Mouse (Mus musculus) liver, embryonic 11.5 days (tissue): ENCODE results near the gene Syngap1. TPM values are rescaled to one million over a fixed set of nuclear protein-coding genes. Genes with fewer than 3 reads are reported as not detected.

Experiments
- ATAC-seq: fragments of 200-750 bp; cut with Nextera tagmentation; replicated peaks from 2 replicates; pipeline ENCODE4 v1.8.0; 2017; ENCODE audit warnings: moderate number of reproducible peaks, mild to moderate bottlenecking, moderate TSS enrichment, moderate library complexity; ENCODE audit not compliant: low FRiP score
- DNase-seq: peaks from one replicate; pipeline ENCODE4 v3.0.0-alpha.2; 2017; ENCODE audit warnings: low spot score
- H3K27ac ChIP-seq: fragments of 300-500 bp; sonication (generic); 2 replicates; pipeline ENCODE4 v1.5.1; 2014; ENCODE audit warnings: mild to moderate bottlenecking, low read depth, low read length, control low read depth
- H3K27me3 ChIP-seq: fragments of 300-500 bp; sonication (generic); replicated peaks from 2 replicates; pipeline ENCODE4 v1.6.1; 2014; ENCODE audit warnings: low read length, mixed read lengths; ENCODE audit not compliant: control insufficient read depth, insufficient read depth
- H3K36me3 ChIP-seq: fragments of 300-500 bp; sonication (generic); 2 replicates; pipeline ENCODE4 v1.6.1; 2014; ENCODE audit warnings: mild to moderate bottlenecking, low read length, moderate library complexity, mixed read lengths; ENCODE audit not compliant: control insufficient read depth, insufficient read depth
- H3K4me1 ChIP-seq: fragments of 300-500 bp; sonication (generic); replicated peaks from 2 replicates; pipeline ENCODE4 v1.6.1; 2014; ENCODE audit warnings: low read length, mixed read lengths; ENCODE audit not compliant: control insufficient read depth, insufficient read depth
- H3K4me2 ChIP-seq: fragments of 300-500 bp; sonication (generic); 2 replicates; pipeline ENCODE4 v1.6.1; 2014; ENCODE audit warnings: mild to moderate bottlenecking, control low read depth, moderate library complexity
- H3K4me3 ChIP-seq: fragments of 300-500 bp; sonication (generic); 2 replicates; pipeline ENCODE4 v1.5.1; 2014; ENCODE audit warnings: low read depth, low read length, control low read depth
- H3K9ac ChIP-seq: fragments of 300-500 bp; sonication (generic); 2 replicates; pipeline ENCODE4 v1.6.1; 2014; ENCODE audit warnings: low read depth, low read length, control low read depth
- H3K9me3 ChIP-seq: fragments of 300-500 bp; sonication (generic); 2 replicates; pipeline ENCODE4 v1.6.1; 2016; ENCODE audit warnings: low read length, inconsistent platforms, mixed read lengths; ENCODE audit not compliant: control insufficient read depth
- WGBS: fragments of 180-500 bp; shearing (Covaris S2); extraction: QIAGEN DNeasy Blood & Tissue Kit; methylation state at CpG from one replicate; pipeline ENCODE4 v1.1.7; 2014; 5-methylcytosine and 5-hydroxymethylcytosine counted together
- polyA plus RNA-seq: library from polyadenylated mRNA; unstranded; fragments of >200 nt; fragmentation: Nextera tagmentation; extraction: Ambion mirVana; gene quantifications from 2 replicates; pipeline ENCODE4 v1.2.1, GENCODE M21; 2014

The Syngap1 gene
- polyA plus RNA-seq, 1 experiment from 2014 or later: 1.4 TPM

- Histone ChIP-seq H3K9ac (no peak overlapping the region), H3K36me3 (peaks cover 27% of the 10 kb centered on the region), H3K27ac (no peak overlapping the region), H3K27me3 (no peaks in the 10 kb centered on the region), H3K4me2 (no peak overlapping the region), H3K4me1 (peaks cover under 1% of the 10 kb centered on the region), H3K9me3 (no peaks in the 10 kb centered on the region), H3K4me3 (no peak overlapping the region)
- DNase-seq: no peak
- 61% methylated on average over 2 of the region's 2 CpGs for WGBS
- ATAC-seq: no peak
Observed at GRCm38 (mm10) chr17:26979426-26979825, 38.4 kb downstream of the Syngap1 start.

DNA sequence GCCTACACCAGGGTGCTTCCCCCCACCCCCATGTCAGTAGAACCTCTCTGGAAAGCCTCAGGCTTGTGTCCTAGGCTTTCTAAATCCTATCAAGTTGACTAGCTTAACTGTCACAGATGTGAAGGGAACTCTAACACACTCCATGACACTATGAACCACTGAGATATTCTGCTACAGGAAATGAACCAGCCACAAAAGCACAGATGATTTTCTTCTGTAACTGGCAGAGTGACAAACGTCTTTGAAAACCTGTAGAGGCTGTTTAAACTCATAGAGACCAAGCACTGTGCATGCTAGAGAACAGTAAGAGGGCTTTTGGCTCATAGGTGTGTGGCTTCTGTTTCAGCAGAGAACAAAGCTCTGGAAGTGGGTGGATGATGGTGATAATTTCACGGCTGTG is 40.0 kb downstream of the Syngap1 start:
- WGBS: 54% methylated on average over 2 of the region's 2 CpGs
- Histone ChIP-seq H3K9me3 (no peaks in the 10 kb centered on the region), H3K4me2 (no peak overlapping the region), H3K36me3 (peaks cover 22% of the 10 kb centered on the region), H3K27ac (no peak overlapping the region), H3K4me3 (no peak overlapping the region), H3K4me1 (no peaks in the 10 kb centered on the region; the same call in 1 of the 2 replicates), H3K9ac (no peak overlapping the region), H3K27me3 (no peaks in the 10 kb centered on the region)
- DNase-seq (no peak), ATAC-seq (no peak)

DNA sequence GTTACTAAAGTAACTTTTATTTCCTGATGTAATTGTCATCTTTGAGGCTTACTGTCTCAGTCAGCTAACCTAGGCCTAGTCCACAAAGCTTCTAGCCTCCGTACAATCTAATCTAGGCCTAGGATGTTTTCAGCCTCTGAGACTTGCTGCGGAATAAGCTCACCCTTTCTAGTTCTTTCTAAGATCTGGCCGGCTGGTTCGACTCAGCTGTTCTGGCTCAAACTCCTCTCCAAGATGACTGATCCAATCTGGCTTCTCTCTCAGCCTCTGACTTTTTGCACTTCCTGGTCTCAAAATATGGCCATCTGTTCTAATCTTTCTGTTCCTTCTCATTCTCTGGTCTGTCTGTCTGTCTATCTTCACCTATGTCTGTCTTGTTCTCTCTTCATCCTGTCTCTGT is 42.3 kb downstream of the Syngap1 start:
- 93% methylated on average over 4 of the region's 4 CpGs for WGBS
- Histone ChIP-seq H3K9me3 (no peaks in the 10 kb centered on the region), H3K4me3 (no peak overlapping the region), H3K36me3 (peaks cover 4% of the 10 kb centered on the region), H3K27me3 (no peaks in the 10 kb centered on the region), H3K9ac (no peak overlapping the region), H3K4me2 (no peak overlapping the region), H3K27ac (no peak overlapping the region), H3K4me1 (no peaks in the 10 kb centered on the region)
- DNase-seq: no peak
- ATAC-seq: no peak

GRCm38 (mm10) chr17:26985503-26986179 is 44.6 kb downstream of the Syngap1 start:
- Histone ChIP-seq H3K9ac (no peak overlapping the region), H3K36me3 (no peaks in the 10 kb centered on the region), H3K9me3 (no peaks in the 10 kb centered on the region), H3K27me3 (no peaks in the 10 kb centered on the region), H3K4me1 (no peaks in the 10 kb centered on the region), H3K27ac (no peak overlapping the region), H3K4me2 (no peak overlapping the region), H3K4me3 (no peak overlapping the region)
- ATAC-seq: no peak
- no peak for DNase-seq
- WGBS: 80% methylated on average over 10 of the region's 10 CpGs

DNA sequence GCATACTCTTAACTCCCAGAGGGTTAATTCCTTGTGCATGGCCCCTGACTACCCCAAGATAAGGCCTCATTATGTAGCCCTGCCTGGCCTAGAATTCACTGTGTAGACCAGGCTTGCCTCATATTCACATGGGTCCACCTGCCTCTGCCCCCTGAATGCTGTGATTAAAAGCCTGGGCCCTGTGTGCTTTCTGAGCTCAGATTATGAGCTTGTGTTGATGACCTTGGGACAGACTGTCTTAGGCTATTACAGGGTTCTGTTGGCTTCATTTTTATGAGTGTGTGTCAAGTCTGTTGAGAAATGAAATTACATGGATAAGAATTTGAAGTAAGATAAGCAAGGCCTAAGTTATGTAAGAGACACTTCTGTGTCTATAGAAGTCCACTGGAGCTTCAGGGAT is 49.5 kb downstream of the Syngap1 start:
- ATAC-seq: no peak
- no peak for DNase-seq
- Histone ChIP-seq H3K4me1 (peaks cover 4% of the 10 kb centered on the region; the same call in 1 of the 2 replicates), H3K36me3 (no peaks in the 10 kb centered on the region), H3K27me3 (no peaks in the 10 kb centered on the region), H3K27ac (no peak overlapping the region), H3K4me2 (no peak overlapping the region), H3K4me3 (no peak overlapping the region), H3K9ac (no peak overlapping the region), H3K9me3 (no peaks in the 10 kb centered on the region)

GRCm38 (mm10) chr17:26994410-26994809 is 53.4 kb downstream of the Syngap1 start:
- 82% methylated on average over 14 of the region's 14 CpGs for WGBS
- Histone ChIP-seq H3K27ac (no peak overlapping the region), H3K4me1 (peaks cover 5% of the 10 kb centered on the region; the same call in 1 of the 2 replicates), H3K9me3 (no peaks in the 10 kb centered on the region), H3K4me3 (no peak overlapping the region), H3K4me2 (no peak overlapping the region), H3K9ac (no peak overlapping the region), H3K27me3 (no peaks in the 10 kb centered on the region), H3K36me3 (no peaks in the 10 kb centered on the region)
- DNase-seq: no peak
- ATAC-seq: no peak

DNA sequence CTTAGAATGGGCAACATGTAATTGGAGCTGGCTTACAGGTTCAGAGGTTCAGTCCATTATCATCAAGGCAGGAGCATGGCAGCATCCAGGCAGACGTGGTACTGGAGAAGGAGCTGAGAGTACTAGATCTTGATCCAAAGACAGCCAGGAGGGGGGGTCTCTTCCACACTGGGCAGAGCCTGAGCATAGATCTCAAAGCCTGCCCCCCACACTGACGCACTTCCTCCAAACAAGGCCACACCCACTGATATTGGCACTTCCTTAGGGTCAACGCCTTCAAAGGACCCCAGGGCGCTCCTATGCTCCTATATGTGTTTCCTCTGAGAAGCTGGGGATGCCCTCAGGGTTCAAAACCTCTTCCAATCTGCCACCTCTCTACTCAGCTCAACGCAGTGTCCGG is 54.0 kb downstream of the Syngap1 start:
- no peaks in the 10 kb centered on the region for H3K27me3 ChIP-seq
- H3K4me2 ChIP-seq: no peak overlapping the region
- no peak overlapping the region for H3K9ac ChIP-seq
- no peak overlapping the region for H3K27ac ChIP-seq
- ATAC-seq: no peak
- no peaks in the 10 kb centered on the region for H3K36me3 ChIP-seq
- H3K4me3 ChIP-seq: no peak overlapping the region
- 70% methylated on average over 6 of the region's 6 CpGs for WGBS
- H3K9me3 ChIP-seq: no peaks in the 10 kb centered on the region
- DNase-seq: no peak
- H3K4me1 ChIP-seq: peaks cover 5% of the 10 kb centered on the region; the same call in 1 of the 2 replicates

DNA sequence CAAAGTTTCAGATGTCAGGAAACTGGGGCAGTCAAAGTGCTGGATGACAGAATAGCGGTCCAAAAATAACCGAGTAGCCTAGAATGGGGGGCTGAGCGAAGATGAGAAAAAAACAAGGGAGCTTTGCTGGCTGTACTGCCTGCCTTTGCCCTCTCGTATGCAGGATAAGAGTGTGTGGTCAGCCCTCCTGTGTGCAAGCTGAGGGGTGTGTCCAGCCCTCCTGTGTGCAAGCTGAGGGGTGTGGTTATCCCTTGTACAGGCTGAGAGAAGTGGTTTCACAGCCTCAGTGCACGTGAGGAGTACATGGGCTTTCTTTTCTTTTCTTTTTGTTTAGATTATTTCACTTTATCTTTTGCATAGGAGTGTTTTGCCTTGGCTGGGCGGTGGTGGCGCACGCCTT is 54.5 kb downstream of the Syngap1 start:
- H3K4me1 ChIP-seq: peaks cover 5% of the 10 kb centered on the region; the same call in 1 of the 2 replicates
- 66% methylated on average over 8 of the region's 8 CpGs for WGBS
- H3K9me3 ChIP-seq: no peaks in the 10 kb centered on the region
- ATAC-seq (no peak), DNase-seq (no peak)
- H3K27me3 ChIP-seq: no peaks in the 10 kb centered on the region
- H3K9ac ChIP-seq: no peak overlapping the region
- no peak overlapping the region for H3K4me2 ChIP-seq
- no peak overlapping the region for H3K27ac ChIP-seq
- H3K4me3 ChIP-seq: no peak overlapping the region
- H3K36me3 ChIP-seq: no peaks in the 10 kb centered on the region

- Histone ChIP-seq H3K9ac (no peak overlapping the region), H3K9me3 (no peaks in the 10 kb centered on the region), H3K4me3 (no peak overlapping the region), H3K36me3 (no peaks in the 10 kb centered on the region), H3K27ac (no peak overlapping the region), H3K4me2 (no peak overlapping the region), H3K4me1 (peaks cover 5% of the 10 kb centered on the region; the same call in 1 of the 2 replicates), H3K27me3 (no peaks in the 10 kb centered on the region)
- ATAC-seq: no peak
- DNase-seq: no peak
- 72% methylated on average over 4 of the region's 4 CpGs for WGBS
Observed at GRCm38 (mm10) chr17:26997661-26998060, 56.6 kb downstream of the Syngap1 start.
